Mouse (Mus musculus) cerebellum, adult 2 months (tissue): ENCODE measurements around the gene Ppp4c.

Experiments used
- CTCF ChIP-seq: fragments of 200-500 bp; IDR thresholded peaks from 2 replicates; pipeline ENCODE4 v1.5.1; 2011; ENCODE audit warnings: low read depth, mild to moderate bottlenecking, control low read depth, low read length, moderate library complexity, borderline replicate concordance; ENCODE audit not compliant: insufficient read depth
- POLR2A ChIP-seq: fragments of 200-500 bp; IDR thresholded peaks from 2 replicates; pipeline ENCODE4 v1.6.1; 2011; ENCODE audit warnings: low read length, control low read depth, borderline replicate concordance; ENCODE audit not compliant: insufficient read depth

DNA sequence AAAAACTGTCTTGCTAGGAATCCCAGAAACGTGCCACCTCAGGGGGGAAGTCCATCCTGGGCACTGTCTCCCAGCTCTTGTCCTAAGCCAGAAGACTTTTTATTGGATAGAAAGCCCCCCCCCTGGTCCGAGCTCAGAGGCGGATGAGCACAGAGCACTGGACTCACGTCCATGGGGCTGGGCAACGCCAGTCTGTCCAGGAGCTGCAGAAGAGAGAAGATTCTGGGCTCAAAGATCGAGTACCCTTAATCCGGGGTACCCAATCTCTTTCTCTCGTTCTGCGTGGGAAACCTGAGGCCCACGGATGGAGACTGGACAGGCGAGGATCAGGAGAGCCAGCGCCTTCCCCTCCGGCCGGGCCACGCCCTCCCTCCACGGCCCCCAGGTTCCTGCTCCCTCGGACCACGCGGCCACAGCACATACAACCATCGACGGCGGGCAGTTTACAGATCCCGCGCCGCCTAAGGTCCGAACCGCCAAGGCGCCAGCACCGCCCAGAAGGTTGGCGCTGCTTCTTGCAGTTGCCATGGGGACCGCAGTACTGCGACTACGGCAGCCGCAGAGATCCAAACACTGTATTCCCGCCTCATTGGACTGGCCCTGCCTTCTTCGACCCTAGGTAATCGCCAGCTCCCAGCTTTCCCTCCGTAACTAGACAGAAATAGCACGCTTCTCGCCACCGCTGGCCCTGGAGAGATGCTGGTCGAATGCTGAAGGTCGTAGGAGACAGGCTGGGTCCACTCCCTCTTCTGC lies 16.6 kb upstream of the Ppp4c start:
- TF ChIP-seq CTCF (no peak), POLR2A (peak; percentile 49; the same call in 1 of the 2 replicates)
